Mouse (Mus musculus): ENCODE measurements around the gene N4bp1. TPM values are rescaled to one million over a fixed set of nuclear protein-coding genes. Genes with fewer than 3 reads are reported as not detected.

The N4bp1 gene
- polyA plus RNA-seq, 1 experiment = 11.0 TPM

DNA sequence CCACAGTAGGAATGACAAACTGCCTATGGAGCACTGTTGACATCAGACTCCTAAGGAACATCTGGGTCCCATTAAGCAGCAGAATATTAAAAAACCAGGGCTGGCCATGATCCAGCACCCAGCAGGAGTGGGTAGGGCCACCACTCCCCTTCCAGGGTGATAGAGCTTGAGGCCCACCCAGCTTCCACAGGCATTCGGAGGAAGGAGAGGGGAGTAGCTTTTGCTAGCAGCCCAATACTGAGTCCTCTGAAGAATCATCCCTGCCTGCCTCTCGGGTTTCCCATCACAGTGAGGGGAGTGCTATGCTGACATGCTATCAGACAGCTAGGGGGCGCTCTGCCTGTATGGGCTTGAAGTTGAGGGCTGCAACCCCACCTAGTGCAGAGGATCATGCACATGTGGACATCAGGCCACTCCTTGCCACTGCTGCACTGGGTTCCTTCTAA, 64.3 kb downstream of the N4bp1 start:
- TF ChIP-seq CTCF (IDR thresholded peaks at IDR 0.05; ENCODE audit: extremely low read depth, insufficient read depth, insufficient read length, insufficient replicate concordance) = peak; percentile 63; the same call in 1 of the 2 replicates
- no peak for TF ChIP-seq POLR2A (IDR thresholded peaks at IDR 0.05; ENCODE audit: low read depth, low read length)
- no peaks in the 10 kb centered on the region for H3K4me1 ChIP-seq (ENCODE audit: control insufficient read depth, insufficient read depth, insufficient read length)
- DNase-seq (ENCODE audit: low read depth in 1 of 2, low spot score in 2 of 2) = peak in 1 of 2 experiments; percentile 38
- H3K27me3 ChIP-seq (ENCODE audit: control insufficient read depth, insufficient read depth, low read length) = no peaks in the 10 kb centered on the region
- no peaks in the 10 kb centered on the region for H3K36me3 ChIP-seq (ENCODE audit: control insufficient read depth, insufficient read depth, low read length)
- H3K4me3 ChIP-seq (ENCODE audit: extremely low read depth, insufficient read depth, insufficient read length) = no peak overlapping the region
- no peak overlapping the region for H3K27ac ChIP-seq (ENCODE audit: insufficient read depth, low read length)
- WGBS = 31% methylated on average over 3 of the region's 3 CpGs

DNA sequence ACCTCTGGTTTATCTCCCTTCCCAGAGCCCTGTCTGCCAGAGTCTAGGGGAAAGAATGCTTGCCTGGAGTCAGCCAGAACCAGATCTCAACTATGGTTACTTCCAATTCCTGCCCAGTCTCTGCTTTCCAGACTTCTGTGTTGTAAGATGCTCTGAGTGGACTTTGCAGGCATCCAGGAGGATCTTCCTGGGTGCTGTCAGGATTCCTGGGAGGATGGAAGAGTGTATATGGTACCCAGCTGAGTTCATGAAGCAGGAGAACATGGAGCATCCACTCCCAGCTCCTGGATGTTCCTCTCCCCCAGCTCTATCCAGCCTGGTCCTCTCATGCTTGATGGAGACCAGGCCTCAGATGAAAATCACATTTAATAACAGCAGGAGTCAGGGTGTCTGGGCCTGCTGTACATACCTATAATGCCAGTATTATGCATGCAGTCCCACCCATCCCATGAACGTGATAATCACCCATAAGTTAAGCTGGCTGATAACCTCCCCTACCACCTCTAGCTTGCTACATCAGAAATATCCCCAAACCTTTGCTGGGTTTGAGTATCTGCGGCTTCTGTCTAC, 64.8 kb downstream of the N4bp1 start:
- Histone ChIP-seq H3K4me1 (ENCODE audit: control insufficient read depth, insufficient read depth, insufficient read length) (no peaks in the 10 kb centered on the region), H3K27me3 (ENCODE audit: control insufficient read depth, insufficient read depth, low read length) (no peaks in the 10 kb centered on the region), H3K27ac (ENCODE audit: insufficient read depth, low read length) (no peak overlapping the region), H3K36me3 (ENCODE audit: control insufficient read depth, insufficient read depth, low read length) (no peaks in the 10 kb centered on the region), H3K4me3 (ENCODE audit: extremely low read depth, insufficient read depth, insufficient read length) (no peak overlapping the region)
- no peak for TF ChIP-seq POLR2A (IDR thresholded peaks at IDR 0.05; ENCODE audit: low read depth, low read length)
- TF ChIP-seq CTCF (IDR thresholded peaks at IDR 0.05; ENCODE audit: extremely low read depth, insufficient read depth, insufficient read length, insufficient replicate concordance) = no peak
- no peak for DNase-seq (ENCODE audit: low read depth in 1 of 2, low spot score in 2 of 2)
- WGBS = 79% methylated on average over 2 of the region's 2 CpGs

GRCm38 (mm10) chr8:86819426-86819825, 65.6 kb downstream of the N4bp1 start:
- TF ChIP-seq CTCF (IDR thresholded peaks at IDR 0.05; ENCODE audit: extremely low read depth, insufficient read depth, insufficient read length, insufficient replicate concordance) (no peak), POLR2A (IDR thresholded peaks at IDR 0.05; ENCODE audit: low read depth, low read length) (no peak)
- Histone ChIP-seq H3K4me3 (ENCODE audit: extremely low read depth, insufficient read depth, insufficient read length) (no peak overlapping the region), H3K36me3 (ENCODE audit: control insufficient read depth, insufficient read depth, low read length) (no peaks in the 10 kb centered on the region), H3K27me3 (ENCODE audit: control insufficient read depth, insufficient read depth, low read length) (no peaks in the 10 kb centered on the region), H3K27ac (ENCODE audit: insufficient read depth, low read length) (no peak overlapping the region), H3K4me1 (ENCODE audit: control insufficient read depth, insufficient read depth, insufficient read length) (no peaks in the 10 kb centered on the region)
- WGBS = 73% methylated on average over 6 of the region's 6 CpGs
- DNase-seq (ENCODE audit: low read depth in 1 of 2, low spot score in 2 of 2) = no peak

- Histone ChIP-seq H3K4me3 (ENCODE audit: extremely low read depth, insufficient read depth, insufficient read length) (no peak overlapping the region), H3K4me1 (ENCODE audit: control insufficient read depth, insufficient read depth, insufficient read length) (peaks cover 5% of the 10 kb centered on the region; the same call in 1 of the 2 replicates), H3K27me3 (ENCODE audit: control insufficient read depth, insufficient read depth, low read length) (no peaks in the 10 kb centered on the region), H3K27ac (ENCODE audit: insufficient read depth, low read length) (no peak overlapping the region), H3K36me3 (ENCODE audit: control insufficient read depth, insufficient read depth, low read length) (no peaks in the 10 kb centered on the region)
- DNase-seq (ENCODE audit: low read depth in 1 of 2, low spot score in 2 of 2) = no peak
- TF ChIP-seq POLR2A (IDR thresholded peaks at IDR 0.05; ENCODE audit: low read depth, low read length) (no peak), CTCF (IDR thresholded peaks at IDR 0.05; ENCODE audit: extremely low read depth, insufficient read depth, insufficient read length, insufficient replicate concordance) (no peak)
- WGBS = 50% methylated on average over 15 of the region's 15 CpGs
Observed at GRCm38 (mm10) chr8:86808990-86809960, 75.8 kb downstream of the N4bp1 start.

- H3K4me1 ChIP-seq (ENCODE audit: control insufficient read depth, insufficient read depth, insufficient read length) = peaks cover 5% of the 10 kb centered on the region; the same call in 1 of the 2 replicates
- TF ChIP-seq CTCF (IDR thresholded peaks at IDR 0.05; ENCODE audit: extremely low read depth, insufficient read depth, insufficient read length, insufficient replicate concordance) (no peak), POLR2A (IDR thresholded peaks at IDR 0.05; ENCODE audit: low read depth, low read length) (no peak)
- H3K27me3 ChIP-seq (ENCODE audit: control insufficient read depth, insufficient read depth, low read length) = no peaks in the 10 kb centered on the region
- no peak overlapping the region for H3K27ac ChIP-seq (ENCODE audit: insufficient read depth, low read length)
- H3K36me3 ChIP-seq (ENCODE audit: control insufficient read depth, insufficient read depth, low read length) = no peaks in the 10 kb centered on the region
- no peak for DNase-seq (ENCODE audit: low read depth in 1 of 2, low spot score in 2 of 2)
- no peak overlapping the region for H3K4me3 ChIP-seq (ENCODE audit: extremely low read depth, insufficient read depth, insufficient read length)
- 11% methylated on average over 5 of the region's 5 CpGs for WGBS
Observed at GRCm38 (mm10) chr8:86808239-86808638, 76.8 kb downstream of the N4bp1 start.

- H3K36me3 ChIP-seq (ENCODE audit: control insufficient read depth, insufficient read depth, low read length) = no peaks in the 10 kb centered on the region
- no peak for DNase-seq (ENCODE audit: low read depth in 1 of 2, low spot score in 2 of 2)
- 0 out of 2 replicates have a peak overlapping the region, but pooled peaks have one; percentile 3 for H3K27ac ChIP-seq (ENCODE audit: insufficient read depth, low read length)
- WGBS = 69% methylated on average over 6 of the region's 6 CpGs
- TF ChIP-seq CTCF (IDR thresholded peaks at IDR 0.05; ENCODE audit: extremely low read depth, insufficient read depth, insufficient read length, insufficient replicate concordance) (no peak), POLR2A (IDR thresholded peaks at IDR 0.05; ENCODE audit: low read depth, low read length) (no peak)
- no peaks in the 10 kb centered on the region for H3K27me3 ChIP-seq (ENCODE audit: control insufficient read depth, insufficient read depth, low read length)
- H3K4me1 ChIP-seq (ENCODE audit: control insufficient read depth, insufficient read depth, insufficient read length) = no peaks in the 10 kb centered on the region
- no peak overlapping the region for H3K4me3 ChIP-seq (ENCODE audit: extremely low read depth, insufficient read depth, insufficient read length)
Observed at GRCm38 (mm10) chr8:86801988-86802387, 83.1 kb downstream of the N4bp1 start.

All from spleen, adult 2 months (tissue).